Mouse (Mus musculus) limb, embryonic 10.5 days (tissue): Measurements from ENCODE around the gene Dchs1. TPM values are rescaled to one million over a fixed set of nuclear protein-coding genes. Genes with fewer than 3 reads are reported as not detected.

Experiments used
- DNase-seq: peaks from one replicate; pipeline ENCODE4 v3.0.0-alpha.2; 2017; ENCODE audit warnings: low spot score
- H3K27ac ChIP-seq: fragments of 300-500 bp; sonication (generic); 2 replicates; pipeline ENCODE4 v1.5.1; 2016; ENCODE audit warnings: mild to moderate bottlenecking
- H3K27me3 ChIP-seq: fragments of 300-500 bp; sonication (generic); 2 replicates; pipeline ENCODE4 v1.6.1; 2016; ENCODE audit warnings: low read depth, mild to moderate bottlenecking; ENCODE audit not compliant: poor library complexity, severe bottlenecking
- H3K36me3 ChIP-seq: fragments of 300-500 bp; sonication (generic); 2 replicates; pipeline ENCODE4 v1.6.1; 2016; ENCODE audit warnings: mild to moderate bottlenecking, moderate library complexity
- H3K4me1 ChIP-seq: fragments of 300-500 bp; sonication (generic); 2 replicates; pipeline ENCODE4 v1.6.1; 2016
- H3K4me3 ChIP-seq: fragments of 300-500 bp; sonication (generic); 2 replicates; pipeline ENCODE4 v1.5.1; 2016; ENCODE audit warnings: mild to moderate bottlenecking, moderate library complexity
- H3K9me3 ChIP-seq: fragments of 300-500 bp; sonication (generic); replicated peaks from 2 replicates; pipeline ENCODE4 v1.6.1; 2016; ENCODE audit warnings: mild to moderate bottlenecking
- WGBS: fragments of 180-500 bp; shearing (Covaris S2); methylation state at CpG from one replicate; pipeline ENCODE4 v1.1.7; 2016; 5-methylcytosine and 5-hydroxymethylcytosine counted together
- polyA plus RNA-seq: library from polyadenylated mRNA; unstranded; fragments of >200 nt; fragmentation: Nextera tagmentation; extraction: Ambion mirVana; gene quantifications from 2 replicates; pipeline ENCODE4 v1.2.1, GENCODE M21; 2016

The Dchs1 gene
- polyA plus RNA-seq, 1 experiment from 2014 or later = 21.2 TPM

- no peak for DNase-seq
- Histone ChIP-seq H3K27me3 (no peaks in the 10 kb centered on the region), H3K9me3 (no peaks in the 10 kb centered on the region), H3K36me3 (no peaks in the 10 kb centered on the region), H3K27ac (no peak overlapping the region), H3K4me1 (no peaks in the 10 kb centered on the region), H3K4me3 (no peak overlapping the region)
- 88% methylated on average over 16 of the region's 16 CpGs for whole genome bisulfite sequencing
These were observed 84.3 kb downstream of the Dchs1 start for GRCm38 (mm10) chr7:105703184-105703583.

Other genes with a start within 250 kb of the Dchs1 start
- 26.1 and 31.9 TPM in 2 replicates for gene Smpd1, start 233.3 kb downstream of the Dchs1 start, polyA plus RNA-seq
- 76.9 and 81.9 TPM in 2 replicates for gene Apbb1, start 206.0 kb downstream of the Dchs1 start, polyA plus RNA-seq
- gene Hpx, start 187.5 kb downstream of the Dchs1 start, polyA plus RNA-seq = 0.48 TPM in 1 of 2 replicates, not detected in the other
- 24.5 and 31.2 TPM in 2 replicates for gene Trim3, start 154.1 kb downstream of the Dchs1 start, polyA plus RNA-seq
- gene Timm10b, start 147.6 kb downstream of the Dchs1 start, polyA plus RNA-seq = 173 and 196 TPM in 2 replicates
- 60.0 and 67.4 TPM in 2 replicates for gene Arfip2, start 147.2 kb downstream of the Dchs1 start, polyA plus RNA-seq
- gene Gm45799, start 147.1 kb downstream of the Dchs1 start, polyA plus RNA-seq = 14.0 and 17.1 TPM in 2 replicates
- gene Dnhd1, start 136.8 kb downstream of the Dchs1 start, polyA plus RNA-seq = 0.31 and 1.1 TPM in 2 replicates
- 195 and 200 TPM in 2 replicates for gene Ilk, start 51.1 kb downstream of the Dchs1 start, polyA plus RNA-seq
- 44.1 and 54.1 TPM in 2 replicates for gene Rrp8, start 50.3 kb downstream of the Dchs1 start, polyA plus RNA-seq
- gene Taf10, start 43.3 kb downstream of the Dchs1 start, polyA plus RNA-seq = 165 and 180 TPM in 2 replicates
- 39.8 and 40.5 TPM in 2 replicates for gene Tpp1, start 35.4 kb downstream of the Dchs1 start, polyA plus RNA-seq
- 332 and 378 TPM in 2 replicates for gene Mrpl17, start 23.4 kb upstream of the Dchs1 start, polyA plus RNA-seq
- 0.04 TPM in 1 of 2 replicates, not detected in the other for gene Gm4070, start 166.3 kb upstream of the Dchs1 start, polyA plus RNA-seq